Mouse (Mus musculus): ENCODE data around the gene Cdh20.
"Not testable (repeated sequence)": the region's sequence is repeated elsewhere in the genome, so short reads cannot be mapped to it uniquely, and the experiment has no call there.

The Cdh20 gene

DNA sequence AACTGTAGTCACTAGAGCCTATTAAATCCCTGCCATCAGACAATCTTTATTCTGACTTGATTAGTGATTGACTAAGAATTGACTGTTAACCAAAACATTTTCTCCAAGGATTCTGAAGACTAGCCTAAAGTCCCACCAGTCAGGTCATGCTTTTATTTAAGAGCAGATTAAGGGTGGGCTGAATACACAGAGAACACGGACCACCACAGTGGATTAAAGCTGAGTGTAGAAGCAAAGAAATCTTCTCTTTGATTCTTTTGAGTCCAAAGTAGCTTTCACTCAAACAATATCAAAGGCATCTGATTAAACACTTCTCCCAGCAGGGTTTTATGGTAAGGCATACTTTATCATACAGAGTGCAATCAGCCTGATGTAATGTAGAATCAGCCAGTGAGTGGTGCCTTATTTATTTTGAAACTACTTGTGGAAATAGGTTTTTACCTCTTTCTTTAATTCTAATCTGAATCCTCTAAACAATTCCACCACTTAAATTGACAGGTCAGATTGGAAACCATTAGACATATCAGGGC, 149.0 kb downstream of the Cdh20 start:
- DNase-seq = no peak

GRCm38 (mm10) chr1:104933051-104933450, 164.7 kb downstream of the Cdh20 start:
- no peak for DNase-seq

DNA sequence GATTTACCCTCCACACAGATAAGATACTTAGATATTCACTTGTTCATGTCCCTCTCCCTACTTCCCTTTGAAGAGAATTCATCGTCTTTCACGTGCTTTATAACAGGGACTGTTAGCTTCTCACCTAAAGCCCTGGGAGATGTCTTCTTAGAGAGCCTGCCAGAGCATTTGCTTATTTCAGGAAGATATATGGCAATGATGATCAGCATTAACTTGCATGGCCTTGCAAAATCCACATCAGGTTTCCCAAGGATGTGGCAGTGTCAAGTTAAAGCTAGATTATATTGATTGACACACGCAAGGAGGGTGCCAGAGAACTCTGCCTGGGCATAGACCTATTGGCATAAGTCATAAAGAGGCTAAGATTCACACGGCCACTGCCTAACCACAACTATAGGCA, 168.6 kb downstream of the Cdh20 start:
- no peak for DNase-seq

GRCm38 (mm10) chr1:104939156-104939555, 170.8 kb downstream of the Cdh20 start:
- DNase-seq = no peak

DNA sequence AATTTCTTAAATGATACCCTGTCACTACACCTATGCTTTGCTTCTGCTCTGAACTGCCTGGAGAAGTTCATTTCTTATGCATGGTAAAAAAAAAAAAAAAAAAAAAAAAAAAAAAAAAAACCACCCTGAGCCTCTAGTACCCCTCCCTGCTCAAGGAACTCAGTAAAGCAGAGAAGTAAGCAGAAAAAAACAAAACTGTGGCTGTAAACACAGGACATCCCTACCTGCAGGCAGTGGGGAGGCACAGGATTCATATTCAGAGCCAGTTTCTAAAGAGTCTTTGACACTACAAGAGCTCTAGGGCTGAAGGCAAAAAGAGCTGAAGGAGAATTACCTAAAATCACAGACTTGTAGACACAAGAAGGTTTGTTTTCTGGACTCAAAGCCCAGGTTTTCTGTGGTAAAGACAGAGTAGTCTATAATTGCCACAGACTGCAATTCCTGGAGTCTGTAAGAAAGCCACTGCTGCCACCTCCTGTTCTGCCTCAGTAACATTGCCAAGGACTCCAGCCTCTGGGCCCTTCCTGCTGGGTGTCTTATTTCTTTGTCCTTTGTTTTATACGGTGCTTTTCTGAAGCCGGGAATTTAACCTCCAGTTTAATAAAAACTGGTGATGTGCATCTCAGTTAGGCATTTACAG, 176.3 kb downstream of the Cdh20 start:
- DNase-seq = peak; percentile 79 to 81

DNA sequence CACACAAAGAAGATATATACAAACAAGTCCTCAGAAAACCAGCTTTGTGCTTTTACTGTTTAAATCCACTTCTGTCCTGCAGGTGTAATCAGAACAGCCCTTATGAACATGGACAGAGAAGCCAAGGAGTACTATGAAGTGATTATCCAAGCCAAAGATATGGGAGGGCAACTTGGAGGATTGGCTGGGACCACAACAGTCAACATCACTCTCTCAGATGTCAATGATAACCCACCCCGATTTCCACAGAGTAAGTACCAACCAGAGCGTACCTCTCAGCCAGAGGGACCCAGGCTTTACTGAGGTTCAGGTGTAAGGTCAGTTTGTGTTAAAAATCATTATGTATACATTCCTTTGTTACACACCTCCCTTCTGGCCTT, 176.8 kb downstream of the Cdh20 start:
- no peak for DNase-seq

DNA sequence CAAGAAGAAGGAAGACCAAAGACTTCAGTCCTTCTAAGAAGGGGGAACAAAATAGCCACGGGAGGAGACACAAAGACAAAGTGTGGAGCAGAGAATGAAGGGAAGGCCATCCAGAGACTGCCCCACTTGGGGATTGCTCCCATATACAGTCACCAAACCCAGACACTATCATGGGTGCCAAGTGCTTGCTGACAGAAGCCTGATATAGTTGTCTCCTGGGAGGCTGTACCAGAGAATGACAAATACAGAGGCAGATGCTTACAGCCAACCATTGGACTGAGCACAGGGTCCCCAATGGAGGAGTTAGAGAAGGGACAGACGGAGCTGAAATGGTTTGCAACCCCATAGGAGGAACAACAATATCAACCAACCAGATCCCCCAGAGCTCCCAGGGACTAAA, 181.3 kb downstream of the Cdh20 start:
- not testable (repeated sequence) for DNase-seq

DNA sequence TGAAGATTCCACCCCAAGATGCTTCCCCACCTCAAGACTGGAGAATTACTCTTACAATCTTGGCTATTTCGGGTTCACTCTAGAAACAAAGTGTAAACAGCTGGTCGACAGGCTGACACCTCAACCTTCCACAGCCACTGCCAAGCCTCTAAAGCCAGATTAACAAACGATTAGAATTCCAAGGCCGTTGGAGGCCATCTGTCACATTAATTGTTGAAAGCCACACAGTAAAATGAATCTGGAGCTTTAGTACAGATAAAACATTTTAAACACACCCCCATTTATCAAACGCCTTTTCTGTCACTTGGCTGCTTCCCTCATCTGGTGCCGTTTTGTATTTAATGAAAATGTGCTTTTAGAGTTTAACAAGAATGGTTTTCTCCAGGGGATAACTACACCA, 188.7 kb downstream of the Cdh20 start:
- DNase-seq = peak; percentile 78 to 79

DNA sequence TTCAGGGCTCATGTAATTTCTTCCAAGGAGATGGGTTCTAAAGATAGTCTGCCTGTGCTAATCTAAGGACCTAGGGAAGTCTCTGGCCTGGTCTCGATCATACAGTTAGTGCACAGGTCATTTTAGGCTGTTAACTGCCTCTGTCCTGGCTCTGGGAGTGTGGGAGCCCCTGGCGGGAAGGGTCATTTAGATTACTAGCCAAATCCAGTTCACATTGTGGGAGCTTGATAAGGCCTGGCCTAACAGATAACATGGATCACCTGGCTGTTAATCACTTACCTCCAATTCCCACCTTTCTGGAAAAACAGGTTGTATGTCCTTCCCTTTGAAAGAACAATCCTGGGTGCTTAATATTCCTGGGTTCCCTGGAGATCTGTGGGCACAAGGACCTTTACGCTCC, 193.3 kb downstream of the Cdh20 start:
- DNase-seq = no peak

- DNase-seq = no peak
These were observed 193.9 kb downstream of the Cdh20 start for GRCm38 (mm10) chr1:104962257-104962656.

DNA sequence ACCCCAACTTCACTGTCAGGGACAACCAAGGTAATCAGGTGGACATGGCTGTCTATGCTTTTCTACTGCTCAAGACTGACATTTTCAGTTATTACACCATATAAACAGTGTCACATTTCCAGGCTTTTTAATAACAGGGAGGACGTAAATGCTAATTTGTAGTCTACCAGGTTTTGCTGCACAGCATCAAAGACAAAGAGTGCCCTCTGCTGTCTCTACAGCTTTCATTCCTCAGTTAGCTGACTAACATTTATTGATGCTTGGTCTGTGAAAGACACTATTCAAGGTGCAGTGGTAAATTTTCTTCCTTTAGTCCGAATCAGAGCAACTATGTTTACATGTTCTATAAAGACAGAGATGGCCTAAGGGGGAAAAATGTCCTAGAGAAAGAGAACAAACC, 210.7 kb downstream of the Cdh20 start:
- DNase-seq = peak; percentile 59 to 69

DNA sequence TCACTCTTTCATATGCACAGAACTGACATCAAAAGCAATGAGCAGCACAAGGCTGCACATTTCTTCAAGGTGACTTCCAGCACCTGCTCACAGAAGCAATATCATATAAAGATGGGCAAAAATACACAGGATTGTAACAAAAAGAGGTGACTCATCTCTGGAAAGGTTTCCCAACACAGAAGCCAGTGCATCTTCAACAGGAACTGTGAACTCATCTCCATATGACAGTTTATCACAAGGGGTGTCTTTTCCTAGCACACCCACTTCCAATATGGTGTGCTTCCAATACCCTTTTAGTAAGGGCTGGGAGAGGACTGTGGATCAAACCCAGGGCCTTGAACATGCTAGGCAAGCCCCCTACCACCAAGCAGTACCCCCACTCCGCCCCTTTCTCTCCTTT, 211.9 kb downstream of the Cdh20 start:
- DNase-seq = no peak

DNA sequence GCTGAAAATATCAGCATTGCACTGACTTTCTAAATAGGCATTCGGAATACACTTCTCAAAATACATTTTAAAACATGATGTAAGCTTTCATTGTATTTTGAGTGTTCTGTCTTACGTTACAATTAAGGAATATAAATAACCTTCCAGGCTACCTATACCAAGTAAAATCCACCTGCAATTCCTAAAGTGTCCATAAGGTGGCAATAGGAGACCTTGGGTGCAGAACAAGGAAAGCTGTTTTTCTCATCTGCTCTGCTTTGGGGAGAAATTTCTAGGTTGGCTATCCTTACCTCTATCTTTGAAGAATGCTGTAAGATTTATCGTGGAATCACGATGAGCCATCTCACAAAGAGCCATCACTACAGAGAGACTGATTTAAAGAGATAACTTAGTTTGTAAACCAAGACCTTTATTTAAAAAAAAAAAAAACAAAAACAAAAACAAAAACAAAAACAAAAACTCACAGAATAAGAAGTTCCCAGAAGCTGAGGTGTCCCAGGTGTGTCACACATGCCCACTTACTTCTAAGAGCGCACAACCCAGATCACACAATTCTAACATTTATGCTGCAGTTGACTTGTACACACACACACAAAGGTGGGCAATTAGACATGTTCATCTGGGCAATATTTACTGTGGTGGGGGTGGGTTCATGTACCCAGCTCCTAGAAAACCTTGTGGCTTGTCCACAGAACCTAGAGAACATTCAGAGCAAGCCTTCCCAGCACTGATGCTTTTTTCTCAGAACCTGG, 218.1 kb downstream of the Cdh20 start:
- DNase-seq = peak; percentile 69 to 90

DNA sequence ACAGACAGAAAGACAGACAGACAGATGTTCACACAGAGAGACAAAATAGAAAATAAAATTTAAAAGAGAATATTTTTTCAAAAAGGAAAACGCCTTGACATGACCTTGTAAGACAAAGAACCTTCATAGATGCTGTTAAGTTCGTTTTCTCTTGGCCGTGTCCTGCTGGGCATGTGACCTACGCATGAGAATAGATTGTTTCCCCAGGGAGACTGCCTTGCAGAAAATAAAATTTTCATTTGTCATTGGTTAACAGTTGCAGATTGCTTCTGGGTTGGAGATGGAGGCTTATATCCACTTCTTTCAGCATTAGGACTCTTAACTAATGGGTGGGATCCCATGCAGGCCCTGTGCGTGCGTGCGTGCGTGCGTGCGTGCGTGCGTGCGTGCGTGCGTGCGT, 219.2 kb downstream of the Cdh20 start:
- no peak for DNase-seq

DNA sequence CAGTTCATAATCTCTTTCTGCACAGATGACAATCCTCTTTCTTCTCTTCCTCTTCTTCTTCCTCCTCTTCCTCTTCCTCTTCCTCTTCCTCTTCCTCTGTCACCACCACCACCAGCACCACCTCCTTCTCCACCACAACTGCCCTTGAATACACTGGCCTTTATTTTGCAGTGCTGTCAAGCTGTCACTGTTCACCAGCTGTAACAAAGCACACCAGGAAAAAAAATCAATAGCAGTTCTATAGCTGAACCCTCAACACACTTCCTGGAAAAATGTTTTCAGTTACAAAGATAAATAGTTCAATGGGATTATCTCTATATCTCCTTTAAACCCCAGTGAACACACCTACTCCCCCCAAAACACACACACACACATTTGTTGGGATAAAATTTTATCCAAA, 224.1 kb downstream of the Cdh20 start:
- DNase-seq = no peak

DNA sequence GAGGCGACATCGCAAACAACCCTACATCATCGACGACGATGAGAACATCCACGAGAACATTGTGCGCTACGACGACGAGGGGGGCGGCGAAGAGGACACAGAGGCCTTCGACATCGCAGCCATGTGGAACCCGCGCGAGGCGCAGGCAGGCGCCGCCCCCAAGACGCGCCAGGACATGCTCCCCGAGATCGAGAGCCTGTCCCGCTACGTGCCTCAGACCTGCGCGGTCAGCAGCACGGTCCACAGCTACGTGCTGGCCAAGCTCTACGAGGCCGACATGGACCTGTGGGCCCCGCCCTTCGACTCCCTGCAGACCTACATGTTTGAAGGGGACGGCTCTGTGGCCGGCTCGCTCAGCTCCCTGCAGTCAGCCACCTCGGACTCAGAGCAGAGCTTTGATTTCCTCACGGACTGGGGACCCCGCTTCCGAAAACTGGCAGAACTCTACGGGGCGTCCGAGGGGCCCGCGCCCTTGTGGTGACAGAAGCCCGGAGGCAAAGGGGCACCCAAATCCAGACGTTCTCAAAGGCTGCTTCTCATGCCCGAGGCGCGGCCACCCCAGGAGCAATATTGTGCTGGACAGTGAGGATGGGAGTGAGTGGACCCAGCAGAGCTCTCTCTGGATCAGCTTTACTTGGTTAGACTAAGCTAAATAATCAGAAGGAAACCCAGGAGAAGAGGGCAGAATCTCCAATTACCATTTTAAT, 225.7 kb downstream of the Cdh20 start:
- DNase-seq = peak; percentile 35 to 37

DNA sequence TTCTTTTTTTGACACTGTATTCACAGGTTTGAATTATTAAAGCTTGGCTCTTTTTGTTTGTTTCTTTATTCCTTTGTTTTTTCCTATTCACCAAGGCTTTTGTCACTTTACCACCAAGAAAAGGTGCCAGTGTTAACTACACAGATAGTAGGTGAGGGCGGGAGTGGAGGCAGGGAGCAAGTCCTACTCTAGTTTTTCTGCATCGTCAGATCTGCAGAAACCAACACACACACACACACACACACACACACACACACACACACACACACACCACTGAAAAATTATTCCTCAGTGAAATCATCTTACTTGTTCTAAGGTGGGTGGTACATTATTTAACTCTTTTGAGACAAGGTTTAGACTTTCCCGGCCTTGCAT, 226.3 kb downstream of the Cdh20 start:
- DNase-seq = peak in 1 of 2 experiments; percentile 22

- DNase-seq = no peak
These were observed 229.5 kb downstream of the Cdh20 start for GRCm38 (mm10) chr1:104997814-104998213.

GRCm38 (mm10) chr1:105002179-105002578, 233.8 kb downstream of the Cdh20 start:
- DNase-seq = peak; percentile 90 to 94

GRCm38 (mm10) chr1:105003786-105004185, 235.5 kb downstream of the Cdh20 start:
- peak; percentile 60 to 76 for DNase-seq

GRCm38 (mm10) chr1:105012616-105013015, 244.3 kb downstream of the Cdh20 start:
- no peak for DNase-seq

- no peak for DNase-seq
These were observed 245.0 kb downstream of the Cdh20 start for GRCm38 (mm10) chr1:105013291-105013690.

- DNase-seq = no peak
These were observed 273.3 kb downstream of the Cdh20 start for GRCm38 (mm10) chr1:105041668-105042067.
